Mouse (Mus musculus) kidney, adult 11 months (tissue): ENCODE results near the gene Wnt1.
A peak's percentile ranks its signal among the peaks of the same experiment; 100 is the strongest.

ENCODE experiments used
- DNase-seq: peaks from one replicate; pipeline ENCODE4 v3.0.0; 2022

Gene Wnt1

DNA sequence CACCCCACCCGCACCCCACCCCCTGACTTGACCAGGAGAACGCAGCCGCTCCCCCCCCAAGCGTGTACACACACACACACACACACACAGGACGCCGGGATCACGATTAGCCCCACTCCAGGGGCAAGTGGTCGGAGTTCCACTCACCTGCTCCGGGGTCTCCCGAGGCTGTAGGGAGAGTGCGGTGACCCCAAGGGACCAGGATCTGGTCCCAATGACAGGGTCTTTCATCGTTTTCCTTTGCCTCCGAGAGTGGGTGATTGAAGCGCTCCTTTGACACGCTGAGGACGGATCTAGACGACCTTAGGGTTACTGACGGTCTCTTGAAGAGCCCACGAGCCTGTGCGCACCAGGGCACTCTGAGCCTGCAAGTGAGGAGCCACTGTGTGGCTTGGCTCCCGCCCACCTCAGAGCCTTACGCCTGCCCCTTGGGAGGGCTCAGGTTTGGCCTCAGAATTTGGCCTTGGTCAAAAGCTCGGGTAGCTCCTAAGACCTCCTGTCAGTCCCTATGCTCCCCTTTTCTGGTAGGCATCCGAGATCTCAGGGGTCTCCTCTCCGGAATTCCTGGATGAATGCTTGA, 11.4 kb upstream of the Wnt1 start:
- DNase-seq: no peak

DNA sequence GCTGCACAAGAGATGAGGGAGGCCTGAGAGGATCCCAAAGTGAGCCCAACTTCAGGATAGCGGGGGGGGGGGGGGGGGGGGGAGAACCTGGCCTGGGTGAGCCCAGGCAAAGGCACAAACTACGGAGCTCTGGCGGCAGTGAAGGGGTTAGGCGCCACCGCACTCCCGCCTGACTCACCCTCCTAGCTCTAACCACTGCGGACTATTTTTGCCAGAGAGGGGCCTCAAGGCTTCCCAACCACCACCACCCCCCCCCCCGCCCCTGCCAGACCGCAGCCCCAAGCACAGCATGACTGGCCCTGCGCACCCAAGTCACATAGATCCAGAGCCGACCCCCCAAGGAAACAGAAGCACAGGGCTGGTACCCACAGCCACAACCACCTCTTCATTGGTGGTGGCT, 10.9 kb upstream of the Wnt1 start:
- DNase-seq: no peak

DNA sequence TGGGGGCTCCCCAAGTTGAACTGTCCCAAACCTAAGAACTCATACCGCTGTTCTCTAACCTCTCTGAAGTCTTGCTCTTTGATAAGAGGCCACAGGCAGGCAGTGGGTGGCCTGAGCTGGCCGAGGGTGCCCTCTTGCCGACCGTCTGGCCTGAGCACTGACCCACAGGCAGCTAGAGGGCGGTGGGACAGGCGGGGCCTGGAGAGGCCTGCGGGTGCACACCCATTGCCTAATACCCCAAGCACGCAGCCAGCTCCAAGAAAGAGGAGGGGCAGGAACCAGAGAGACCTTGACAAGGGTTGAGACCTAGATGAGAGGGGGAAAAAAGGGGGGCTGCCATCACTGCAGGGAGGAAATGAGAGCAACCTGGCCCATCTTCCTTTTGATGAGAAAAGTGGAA, 9.6 kb upstream of the Wnt1 start:
- DNase-seq: no peak

DNA sequence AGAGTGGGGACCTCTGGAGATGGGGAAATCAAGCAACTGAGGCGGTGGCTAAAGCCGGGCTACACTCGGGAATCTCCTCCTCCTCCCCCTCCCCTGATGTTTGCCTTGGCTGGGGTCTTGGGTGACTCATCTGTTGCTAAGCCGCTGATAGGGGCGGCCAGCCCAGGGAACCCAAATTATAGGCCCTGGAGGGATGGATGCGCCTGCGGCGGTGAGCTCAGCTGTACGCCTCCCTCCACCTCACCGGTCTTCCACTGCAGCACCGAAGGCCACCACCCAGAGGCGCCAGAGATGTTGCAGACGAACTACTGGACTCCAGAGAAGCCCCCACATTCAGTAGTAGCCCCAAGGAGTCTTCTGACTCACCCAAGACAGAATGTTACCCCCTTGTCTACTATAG, 9.1 kb upstream of the Wnt1 start:
- no peak for DNase-seq

DNA sequence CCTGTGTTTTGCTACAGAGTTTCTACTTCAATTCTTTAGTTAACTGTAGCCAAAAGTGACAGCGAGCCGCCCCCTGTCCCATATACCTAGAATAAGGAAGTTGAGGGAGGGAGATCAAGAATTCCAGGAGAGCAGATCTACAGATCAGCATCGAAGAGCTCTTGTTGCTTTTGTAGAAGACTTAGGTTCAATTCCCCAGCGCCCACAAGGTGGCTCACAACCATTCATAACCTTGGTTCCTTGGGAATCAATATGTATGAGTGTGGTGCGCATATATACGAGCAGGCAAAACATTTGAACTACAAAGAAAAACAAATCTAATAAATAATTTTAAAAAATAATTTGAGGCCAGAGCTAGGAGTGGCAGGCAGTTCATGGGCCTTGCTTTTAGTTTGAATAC, 8.5 kb upstream of the Wnt1 start:
- no peak for DNase-seq

DNA sequence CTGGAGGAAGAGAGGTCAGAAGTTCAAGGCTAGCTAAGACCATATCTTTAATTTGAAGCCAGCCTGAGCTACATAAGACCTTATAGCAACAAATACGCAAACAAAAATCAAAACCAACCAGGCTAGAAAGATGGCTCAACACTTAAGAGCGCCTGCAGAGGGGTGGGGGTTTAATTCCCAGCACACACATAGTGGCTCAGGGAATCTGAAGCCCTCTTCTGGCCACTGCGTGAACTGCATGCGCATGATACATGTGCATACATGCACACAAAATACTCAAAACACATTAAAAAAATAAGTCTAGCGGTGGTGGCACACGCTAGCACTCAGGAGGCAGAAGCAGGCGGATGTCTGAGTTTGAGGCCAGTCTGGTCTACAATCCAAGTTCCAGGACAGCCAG, 3.9 kb upstream of the Wnt1 start:
- no peak for DNase-seq

DNA sequence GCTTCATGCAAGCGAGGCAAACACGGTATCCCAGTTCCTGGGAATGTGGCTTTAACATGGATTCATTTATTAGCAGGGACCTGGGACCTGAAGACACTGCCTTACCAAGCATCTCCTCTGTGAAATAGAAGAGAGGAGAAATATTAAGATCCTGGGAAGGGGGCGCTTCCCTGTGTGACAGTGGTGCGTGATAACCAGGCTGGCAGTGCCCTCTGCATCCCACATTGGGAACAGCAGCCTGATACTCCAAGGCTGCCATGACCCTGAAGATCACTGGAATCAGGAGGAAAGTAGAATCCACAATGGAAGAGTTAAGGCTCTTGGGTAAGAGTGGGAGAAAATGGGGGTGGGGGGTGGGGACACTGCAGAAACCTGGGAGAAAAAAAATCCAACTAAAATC, 1.7 kb upstream of the Wnt1 start:
- DNase-seq: no peak

DNA sequence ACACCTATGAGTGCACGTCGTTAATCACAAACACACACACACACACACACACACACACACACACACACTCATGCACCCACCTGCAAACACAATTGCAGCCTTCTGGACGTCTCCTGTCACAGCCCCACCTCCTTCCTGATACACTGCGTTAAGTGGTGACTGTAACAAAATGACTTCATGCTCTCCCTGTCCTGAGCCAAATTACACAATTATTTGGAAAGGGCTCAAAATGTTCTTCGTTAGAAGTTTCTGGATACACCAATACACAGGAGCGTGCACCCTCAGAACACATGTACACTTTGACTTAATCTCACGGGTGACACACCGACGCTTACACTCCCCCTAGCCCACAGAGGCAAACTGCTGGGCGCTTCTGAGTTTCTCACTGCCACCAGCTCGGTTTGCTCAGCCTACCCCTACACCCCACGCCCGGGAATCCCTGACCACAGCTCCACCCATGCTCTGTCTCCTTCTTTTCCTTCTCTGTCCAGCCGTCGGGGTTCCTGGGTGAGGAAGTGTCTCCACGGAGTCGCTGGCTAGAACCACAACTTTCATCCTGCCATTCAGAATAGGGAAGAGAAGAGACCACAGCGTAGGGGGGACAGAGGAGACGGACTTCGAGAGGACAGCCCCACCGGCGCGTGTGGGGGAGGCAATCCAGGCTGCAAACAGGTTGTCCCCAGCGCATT, 541 bp upstream of the Wnt1 start:
- no peak for DNase-seq

DNA sequence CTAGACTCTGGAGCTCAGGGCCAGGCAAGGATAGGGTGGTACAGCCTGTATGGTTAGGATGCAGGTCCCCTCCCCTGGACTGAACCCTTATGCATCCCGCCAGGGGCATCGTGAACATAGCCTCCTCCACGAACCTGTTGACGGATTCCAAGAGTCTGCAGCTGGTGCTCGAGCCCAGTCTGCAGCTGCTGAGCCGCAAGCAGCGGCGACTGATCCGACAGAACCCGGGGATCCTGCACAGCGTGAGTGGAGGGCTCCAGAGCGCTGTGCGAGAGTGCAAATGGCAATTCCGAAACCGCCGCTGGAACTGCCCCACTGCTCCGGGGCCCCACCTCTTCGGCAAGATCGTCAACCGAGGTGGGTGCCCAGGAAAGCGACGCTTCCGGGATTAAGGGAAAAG, 1.1 kb downstream of the Wnt1 start:
- DNase-seq: no peak

DNA sequence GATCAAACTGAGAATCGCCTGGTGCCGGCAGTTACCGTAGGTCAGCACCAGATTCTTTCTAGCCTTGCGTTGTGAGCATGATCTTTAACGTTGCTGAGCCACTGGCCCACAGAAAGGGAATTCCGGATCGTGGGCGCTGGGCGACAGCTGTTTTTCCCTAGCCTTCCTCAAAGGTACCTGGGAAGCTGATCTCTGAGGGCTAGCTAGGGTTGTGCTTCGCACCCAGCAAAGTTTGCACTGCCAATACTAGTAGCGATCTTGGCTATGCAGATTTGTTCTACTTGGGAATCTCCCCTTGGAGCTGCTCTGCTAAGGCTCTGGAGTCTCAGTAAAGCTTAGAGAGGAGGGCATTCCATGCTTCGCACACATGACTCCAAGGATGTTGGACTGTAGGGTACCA, 1.6 kb downstream of the Wnt1 start:
- DNase-seq: no peak

DNA sequence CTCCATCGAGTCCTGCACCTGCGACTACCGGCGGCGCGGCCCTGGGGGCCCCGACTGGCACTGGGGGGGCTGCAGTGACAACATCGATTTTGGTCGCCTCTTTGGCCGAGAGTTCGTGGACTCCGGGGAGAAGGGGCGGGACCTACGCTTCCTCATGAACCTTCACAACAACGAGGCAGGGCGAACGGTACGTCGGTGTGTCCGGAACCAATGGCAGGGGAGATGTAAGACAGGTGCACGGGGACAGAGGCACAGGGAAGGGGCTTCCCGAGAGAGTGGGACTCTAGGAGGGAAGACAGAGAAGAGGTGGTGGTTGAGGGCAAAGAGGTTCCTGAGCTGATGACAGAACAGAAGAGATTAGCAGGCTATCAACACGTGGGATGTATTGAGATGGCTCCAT, 2.1 kb downstream of the Wnt1 start:
- DNase-seq: no peak

DNA sequence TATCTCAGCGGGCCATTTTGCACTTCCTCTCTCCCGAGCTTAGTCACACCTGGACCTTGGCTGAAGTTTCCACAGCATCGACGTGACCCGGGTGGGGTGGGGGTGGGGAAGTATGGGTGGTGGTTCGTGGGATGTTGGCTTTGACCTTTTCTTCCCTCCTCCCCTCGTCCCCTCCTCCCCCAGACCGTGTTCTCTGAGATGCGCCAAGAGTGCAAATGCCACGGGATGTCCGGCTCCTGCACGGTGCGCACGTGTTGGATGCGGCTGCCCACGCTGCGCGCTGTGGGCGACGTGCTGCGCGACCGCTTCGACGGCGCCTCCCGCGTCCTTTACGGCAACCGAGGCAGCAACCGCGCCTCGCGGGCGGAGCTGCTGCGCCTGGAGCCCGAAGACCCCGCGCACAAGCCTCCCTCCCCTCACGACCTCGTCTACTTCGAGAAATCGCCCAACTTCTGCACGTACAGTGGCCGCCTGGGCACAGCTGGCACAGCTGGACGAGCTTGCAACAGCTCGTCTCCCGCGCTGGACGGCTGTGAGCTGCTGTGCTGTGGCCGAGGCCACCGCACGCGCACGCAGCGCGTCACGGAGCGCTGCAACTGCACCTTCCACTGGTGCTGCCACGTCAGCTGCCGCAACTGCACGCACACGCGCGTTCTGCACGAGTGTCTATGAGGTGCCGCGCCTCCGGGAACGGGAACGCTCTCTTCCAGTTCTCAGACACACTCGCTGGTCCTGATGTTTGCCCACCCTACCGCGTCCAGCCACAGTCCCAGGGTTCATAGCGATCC, 2.8 kb downstream of the Wnt1 start:
- no peak for DNase-seq

DNA sequence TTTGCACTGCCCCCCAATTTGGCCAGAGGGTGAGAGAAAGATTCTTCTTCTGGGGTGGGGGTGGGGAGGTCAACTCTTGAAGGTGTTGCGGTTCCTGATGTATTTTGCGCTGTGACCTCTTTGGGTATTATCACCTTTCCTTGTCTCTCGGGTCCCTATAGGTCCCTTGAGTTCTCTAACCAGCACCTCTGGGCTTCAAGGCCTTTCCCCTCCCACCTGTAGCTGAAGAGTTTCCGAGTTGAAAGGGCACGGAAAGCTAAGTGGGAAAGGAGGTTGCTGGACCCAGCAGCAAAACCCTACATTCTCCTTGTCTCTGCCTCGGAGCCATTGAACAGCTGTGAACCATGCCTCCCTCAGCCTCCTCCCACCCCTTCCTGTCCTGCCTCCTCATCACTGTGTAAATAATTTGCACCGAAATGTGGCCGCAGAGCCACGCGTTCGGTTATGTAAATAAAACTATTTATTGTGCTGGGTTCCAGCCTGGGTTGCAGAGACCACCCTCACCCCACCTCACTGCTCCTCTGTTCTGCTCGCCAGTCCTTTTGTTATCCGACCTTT, 3.6 kb downstream of the Wnt1 start:
- no peak for DNase-seq

DNA sequence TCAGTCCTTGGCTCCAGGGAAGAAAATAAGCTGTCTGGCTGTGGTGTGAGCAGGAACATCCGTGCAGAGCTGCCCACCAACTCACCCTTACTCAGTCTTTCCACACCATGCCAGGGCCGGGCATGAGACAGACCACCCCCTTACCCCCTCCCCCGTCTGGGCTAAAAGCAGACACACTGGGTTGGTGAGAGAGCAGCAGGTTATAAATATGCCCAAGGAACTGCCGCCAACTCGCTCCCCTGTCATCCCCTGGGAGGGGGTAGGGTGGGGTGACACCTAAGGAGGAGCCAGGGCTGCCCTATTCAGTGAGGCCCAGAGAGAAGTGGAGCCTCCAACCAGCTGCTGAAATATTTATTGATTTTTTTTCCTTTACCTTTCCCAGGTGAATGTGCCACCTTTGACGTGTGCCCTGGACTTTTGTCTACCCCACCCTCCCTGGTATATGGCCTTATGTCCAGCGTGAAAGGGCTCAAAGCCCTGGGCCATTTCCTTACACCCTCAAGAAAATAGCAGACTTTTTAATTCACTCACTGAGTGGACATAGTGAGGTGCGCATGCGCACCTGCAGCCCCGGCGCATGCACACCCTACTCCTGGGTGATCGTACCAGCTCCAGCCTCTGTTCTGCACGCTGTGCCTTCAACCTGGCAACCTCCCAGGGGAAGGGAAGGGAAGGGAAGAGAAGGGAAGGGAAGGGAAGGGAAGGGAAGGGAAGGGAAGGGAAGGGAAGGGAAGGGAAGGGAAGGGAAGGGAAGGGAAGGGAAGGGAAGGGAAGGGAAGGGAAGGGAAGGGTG, 7.3 kb downstream of the Wnt1 start:
- no peak for DNase-seq

DNA sequence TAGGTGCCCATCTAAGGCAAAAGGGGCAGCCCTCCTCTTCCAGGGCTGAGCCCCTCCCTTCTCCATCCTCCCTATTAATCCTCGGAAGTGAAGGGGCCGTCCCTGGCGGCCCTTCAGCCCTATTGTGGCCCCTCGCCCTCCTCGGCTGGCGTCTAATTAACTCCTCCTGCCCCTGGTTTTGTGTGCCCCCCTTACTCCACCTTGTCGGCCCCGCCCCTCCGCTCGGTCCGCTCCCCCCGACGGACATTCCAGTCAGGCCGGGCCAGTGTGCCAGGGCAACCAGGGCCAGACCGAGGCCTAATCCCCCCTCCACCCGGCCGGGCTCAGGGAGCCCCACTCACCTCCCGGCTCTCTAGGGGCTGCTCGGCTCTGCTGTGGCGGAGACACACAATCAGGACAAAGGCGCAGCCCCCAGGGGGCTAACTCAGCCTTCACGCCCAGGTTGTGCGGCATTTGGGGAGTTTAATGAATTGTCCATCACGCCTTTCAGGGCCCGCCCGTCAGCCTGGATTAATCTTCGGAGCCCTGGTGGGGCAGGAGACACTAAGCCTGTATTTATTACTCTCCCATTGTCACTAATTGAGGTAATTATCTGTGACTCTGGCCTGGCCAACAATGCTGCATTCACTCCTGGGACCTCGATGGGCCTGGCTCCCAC, 8.3 kb downstream of the Wnt1 start:
- no peak for DNase-seq

DNA sequence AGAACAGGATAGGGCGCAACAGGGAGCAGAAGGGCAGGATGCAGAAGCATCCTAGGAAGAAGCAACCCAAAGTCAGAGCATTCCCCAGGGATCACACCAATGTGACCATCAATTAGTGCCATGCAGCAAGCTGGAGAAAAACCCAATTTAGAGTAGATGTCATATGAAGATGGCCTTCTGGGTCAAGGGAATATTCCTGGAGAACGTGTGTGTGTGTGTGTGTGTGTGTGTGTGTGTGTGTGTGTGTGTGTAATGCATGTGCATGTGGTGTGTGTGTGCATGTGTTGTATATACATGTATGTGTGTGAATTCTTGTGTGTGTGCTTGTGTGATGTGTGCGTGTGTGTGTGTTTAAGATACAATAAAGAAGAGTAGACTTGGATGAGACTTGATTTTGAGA, 9.2 kb downstream of the Wnt1 start:
- DNase-seq: no peak

DNA sequence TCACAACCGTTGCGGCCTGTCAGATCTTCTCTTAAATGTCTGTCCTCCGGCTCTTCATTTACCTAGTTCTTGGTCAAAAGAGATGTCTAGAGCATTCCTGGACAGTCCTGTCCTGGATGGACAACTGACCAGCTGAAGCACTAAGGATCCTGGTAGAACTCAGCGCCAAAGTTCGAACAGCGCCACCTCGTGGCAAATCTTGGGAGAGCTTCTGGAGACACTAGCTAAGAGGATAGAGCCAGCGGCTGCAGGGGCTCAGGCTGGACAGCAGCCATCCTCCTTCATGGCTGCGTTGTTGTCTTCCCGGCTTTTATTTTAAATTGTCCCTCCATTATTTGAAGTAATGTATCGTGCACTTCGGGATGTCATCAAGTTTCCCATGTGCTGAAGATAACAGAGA, 9.7 kb downstream of the Wnt1 start:
- DNase-seq: peak; percentile 50

DNA sequence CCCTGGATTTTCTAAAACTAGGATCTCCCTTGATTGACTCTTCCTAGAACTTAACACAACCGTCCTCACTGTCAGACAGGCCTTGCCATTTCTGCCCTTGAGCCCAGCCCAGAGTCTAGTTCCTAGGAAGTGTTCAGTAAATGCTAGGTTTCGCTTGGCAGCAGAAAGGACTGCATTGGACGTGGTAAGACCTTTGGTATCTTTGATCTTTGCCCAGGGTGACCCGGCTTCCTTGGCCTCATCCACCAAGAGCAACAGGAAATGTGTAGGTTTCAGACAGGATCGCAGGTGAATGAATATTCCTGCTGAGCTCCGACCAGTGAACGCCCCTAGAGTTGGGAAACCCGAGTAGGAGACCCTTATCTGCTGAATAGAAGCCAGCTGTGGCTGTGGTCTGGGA, 13.3 kb downstream of the Wnt1 start:
- DNase-seq: peak; percentile 57

DNA sequence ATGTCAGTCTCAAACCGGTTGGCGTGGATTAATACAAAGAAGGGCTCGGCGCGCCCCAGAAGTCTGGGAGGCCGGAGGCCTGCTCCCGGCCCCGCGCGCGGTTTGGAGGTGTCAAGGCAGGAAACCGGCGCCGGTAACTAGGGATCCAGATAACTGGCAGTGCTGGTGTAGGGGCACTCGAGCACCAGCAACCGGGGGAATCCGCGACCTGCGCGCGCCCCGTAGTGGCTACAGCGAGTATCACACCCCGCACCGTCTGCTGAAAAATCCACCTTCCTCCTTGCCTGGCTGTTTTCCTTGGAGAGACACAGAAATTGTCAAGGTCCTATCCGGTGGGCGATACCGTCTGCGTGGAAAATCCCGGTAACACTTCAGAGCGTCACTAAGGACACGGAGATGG, 14.4 kb downstream of the Wnt1 start:
- peak; percentile 71 for DNase-seq

DNA sequence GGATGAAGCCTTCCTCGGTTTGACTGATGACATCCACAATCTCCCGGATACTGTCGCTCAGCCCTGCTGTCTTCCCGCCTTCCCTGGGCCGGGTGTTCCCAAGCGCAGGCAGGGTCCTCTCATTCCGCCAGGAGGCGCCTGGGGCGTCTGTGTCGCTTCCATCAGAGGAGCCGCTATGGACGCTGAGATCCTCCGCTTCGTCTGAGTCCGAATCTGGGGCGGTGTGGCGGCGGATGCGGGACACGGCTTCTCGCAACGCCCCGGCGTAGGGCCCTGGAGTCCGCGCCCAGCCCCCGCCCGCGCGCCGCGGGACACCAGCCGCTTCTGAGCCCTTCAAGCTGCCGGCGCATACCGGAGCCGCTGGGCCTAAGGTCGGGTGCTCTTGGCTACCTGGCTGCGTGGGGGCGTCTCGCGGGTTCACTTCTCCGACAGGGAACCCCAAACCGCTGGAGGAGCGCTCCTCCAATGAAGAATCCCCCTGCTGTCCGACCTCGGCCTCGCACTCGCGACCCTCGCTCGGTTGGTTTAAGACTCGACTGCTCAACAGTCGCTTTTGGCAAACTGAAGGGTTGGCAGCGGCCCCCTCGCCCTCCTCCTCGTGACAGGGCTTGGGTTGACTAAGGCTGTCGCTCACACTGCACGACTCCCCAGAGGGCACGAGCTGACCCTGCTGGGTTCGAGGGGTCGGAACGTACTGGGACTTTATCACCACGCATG, 15.8 kb downstream of the Wnt1 start:
- peak; percentile 41 for DNase-seq

DNA sequence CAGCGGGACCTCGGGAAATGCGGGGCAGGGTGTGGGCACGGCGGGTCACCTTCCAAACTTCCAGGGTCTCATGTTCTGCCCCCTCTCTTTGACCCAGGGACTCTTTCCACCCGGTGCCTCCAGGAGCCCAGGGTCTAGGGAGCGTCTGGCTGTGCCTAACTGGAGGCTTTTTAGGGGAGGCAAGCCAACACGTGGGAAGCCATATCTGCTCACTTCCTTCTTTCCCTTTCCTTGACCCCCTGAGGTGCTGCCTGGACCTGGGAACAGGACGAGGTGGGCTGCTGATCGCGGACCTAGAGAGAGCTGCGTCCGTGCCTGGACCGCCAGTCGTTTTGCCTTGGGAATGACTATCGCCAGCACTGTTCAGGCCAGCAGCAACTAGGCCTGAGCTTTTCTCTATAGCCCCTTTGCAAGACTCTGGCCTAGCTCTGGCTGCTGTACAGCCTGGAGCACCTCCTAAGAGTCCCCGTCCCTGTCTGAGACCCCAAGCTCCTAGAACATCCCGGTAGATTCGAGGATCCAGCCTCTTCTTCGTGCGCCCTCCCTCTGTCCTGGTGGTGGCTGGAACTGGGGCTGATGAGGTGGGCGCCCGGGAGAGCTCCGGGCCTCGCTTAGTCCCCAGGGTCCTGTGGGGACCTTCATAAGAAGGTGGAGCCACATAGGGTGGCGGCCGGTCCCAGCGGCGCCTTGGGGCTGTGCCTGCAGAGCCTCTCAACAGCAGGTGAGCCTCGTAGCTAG, 16.6 kb downstream of the Wnt1 start:
- no peak for DNase-seq
